Mouse (Mus musculus) ovary, postnatal 36 days (tissue): Measurements from ENCODE around the gene Guca2b.
"Not testable (repeated sequence)": the region's sequence is repeated elsewhere in the genome, so short reads cannot be mapped to it uniquely, and the experiment has no call there.

Source experiments
- DNase-seq: peaks from one replicate; pipeline ENCODE4 v3.0.0; 2022; ENCODE audit warnings: low spot score, mixed read lengths

Gene Guca2b

DNA sequence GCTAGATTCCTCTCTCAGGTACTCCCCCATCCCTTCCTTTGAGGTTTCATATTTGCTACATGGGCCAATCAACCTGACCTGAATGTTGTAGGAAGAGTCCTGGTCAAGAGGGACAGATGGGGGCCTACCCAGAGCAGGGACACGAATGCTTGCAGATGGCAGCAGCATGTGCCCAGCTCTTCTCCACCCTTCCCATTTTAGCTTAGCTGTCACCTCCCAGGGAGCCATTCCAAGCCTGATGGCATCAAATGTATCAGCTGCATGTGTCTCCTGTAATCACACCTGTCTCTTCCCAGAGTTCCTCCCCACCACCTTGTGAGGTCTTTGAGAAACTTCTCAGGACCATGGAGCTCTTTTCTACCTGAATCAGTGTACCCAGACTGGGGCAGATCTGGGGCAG lies 1.7 kb downstream of the Guca2b start:
- no peak for DNase-seq

DNA sequence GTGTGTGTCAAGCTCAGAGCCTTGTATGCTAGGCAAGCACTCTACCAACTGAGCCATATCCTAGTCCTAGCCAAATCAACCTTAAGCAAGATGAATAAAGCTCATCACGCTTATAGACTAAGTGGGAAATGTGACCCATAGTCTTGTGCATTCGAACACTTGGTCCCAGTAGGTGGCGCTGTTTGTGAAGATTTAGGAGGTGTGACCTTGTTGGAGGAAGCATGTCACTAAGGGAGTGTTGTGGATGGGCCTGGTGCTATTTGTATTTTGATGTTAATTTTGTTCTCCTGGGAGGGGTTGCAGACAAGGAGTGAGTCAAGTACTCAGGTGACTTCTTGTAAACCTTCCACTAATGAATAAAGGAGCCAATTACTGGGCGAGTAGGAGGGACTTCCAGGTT lies 16.1 kb downstream of the Guca2b start:
- DNase-seq: no peak

DNA sequence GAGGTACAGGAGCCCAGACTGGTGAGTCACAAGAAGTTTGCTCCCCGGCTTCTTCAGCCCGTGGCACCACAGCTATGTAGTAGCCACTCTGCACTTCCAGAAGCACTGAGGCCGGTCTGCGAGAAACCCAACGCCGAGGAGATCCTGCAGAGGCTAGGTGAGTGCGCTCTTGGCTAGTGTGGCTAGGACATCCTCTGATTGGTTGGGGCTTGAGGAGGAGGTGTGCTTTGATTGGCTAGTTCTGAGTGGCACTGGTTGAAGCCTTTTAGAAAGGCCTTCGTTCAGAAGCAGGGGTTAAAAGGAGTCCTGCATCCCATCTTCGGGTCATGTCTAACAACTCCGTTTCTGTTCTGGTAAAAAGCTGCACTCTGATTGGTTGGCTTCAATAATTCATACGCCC lies 20.1 kb downstream of the Guca2b start:
- DNase-seq: no peak

DNA sequence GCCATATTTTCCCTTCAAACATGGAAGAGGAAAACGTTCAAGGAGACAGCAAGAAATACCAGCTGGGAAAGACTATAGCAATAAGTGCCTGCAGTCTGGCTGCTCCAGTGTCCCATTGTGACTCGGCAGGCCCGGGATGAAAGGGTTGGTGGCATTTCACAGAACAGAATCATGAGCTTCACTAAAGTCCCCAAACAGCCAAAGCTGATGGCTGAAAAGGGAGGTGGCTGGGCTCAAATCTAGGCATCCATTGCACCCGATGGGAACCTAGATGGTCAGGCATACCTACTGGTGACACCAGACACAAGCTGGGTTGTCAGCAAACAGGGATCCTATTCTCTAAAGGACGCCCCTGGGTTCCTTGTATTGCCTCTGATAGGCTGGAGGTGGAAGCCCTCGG lies 20.8 kb downstream of the Guca2b start:
- DNase-seq: no peak

DNA sequence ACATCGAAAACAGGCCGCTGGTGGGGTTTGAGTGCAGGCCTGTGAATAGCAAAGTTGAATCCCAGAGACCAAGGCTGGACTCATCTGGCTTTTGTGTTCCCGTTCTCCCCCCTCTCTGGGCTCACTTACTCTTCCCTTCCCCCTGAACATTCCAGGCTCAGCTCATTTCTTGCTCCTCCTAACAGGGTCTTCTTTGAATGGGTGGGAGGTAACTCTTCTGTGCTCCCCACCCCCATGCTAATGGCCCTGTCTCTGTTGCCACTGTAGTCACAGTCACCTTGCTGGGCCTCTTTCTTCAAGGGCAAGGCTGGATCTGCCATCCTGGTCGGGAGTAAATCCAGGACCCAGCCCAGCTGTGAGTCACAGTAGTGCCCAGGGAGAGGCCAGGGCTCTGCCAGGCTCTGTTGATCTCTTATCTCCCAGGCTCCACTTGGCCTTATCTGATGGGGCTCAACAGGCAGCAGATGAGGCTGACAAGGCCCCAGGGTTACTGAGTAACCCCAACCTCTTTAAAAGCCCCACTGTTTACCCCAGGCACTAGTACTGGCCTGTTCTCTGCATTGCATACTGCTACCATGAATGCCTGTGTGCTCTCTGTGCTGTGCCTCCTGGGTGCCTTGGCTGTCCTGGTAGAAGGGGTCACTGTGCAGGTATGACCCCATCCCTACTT lies 21.4 kb downstream of the Guca2b start, which contains the start of gene Guca2a:
Guca2a (plus strand) TSS at position 529 of the 670 bp plus-strand sequence.
- no peak for DNase-seq

DNA sequence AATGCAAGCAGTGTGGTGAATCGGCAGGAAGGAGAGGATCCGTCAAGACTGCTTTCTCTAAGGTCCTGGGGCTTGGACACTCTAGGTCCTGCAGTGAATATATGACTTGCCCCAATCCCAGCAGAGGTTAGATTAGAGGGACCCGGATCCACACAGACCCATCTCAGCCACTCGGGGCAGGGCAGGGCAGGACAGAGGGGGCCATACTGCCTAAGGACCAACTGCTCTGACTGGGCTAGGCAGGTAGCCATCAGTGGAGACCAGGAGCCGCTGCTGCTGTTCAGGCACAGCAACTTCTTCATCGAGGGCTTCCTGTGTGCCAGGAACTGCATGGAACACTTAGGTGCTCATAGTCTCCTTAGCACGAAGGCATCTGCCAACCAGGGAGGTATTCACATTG lies 22.0 kb downstream of the Guca2b start:
- no peak for DNase-seq

DNA sequence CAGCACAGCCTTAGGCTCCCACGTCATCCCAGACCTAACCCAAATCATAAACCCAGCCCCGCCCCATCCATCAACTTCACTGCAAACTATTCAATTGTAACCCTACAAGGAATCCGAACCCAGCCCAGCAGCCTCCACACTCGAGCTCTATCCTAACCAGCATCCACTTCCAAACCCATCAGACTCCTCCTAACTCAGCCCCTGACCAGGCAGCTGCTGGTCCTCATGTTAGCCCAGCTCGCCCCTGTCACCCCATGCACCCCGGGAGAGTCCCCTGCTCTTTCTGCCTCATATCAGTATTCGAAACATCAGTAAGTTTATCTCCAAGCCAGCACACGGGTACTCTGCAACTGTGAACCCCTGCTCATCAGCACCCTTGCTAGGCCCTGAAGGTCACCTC lies 23.1 kb downstream of the Guca2b start:
- no peak for DNase-seq

DNA sequence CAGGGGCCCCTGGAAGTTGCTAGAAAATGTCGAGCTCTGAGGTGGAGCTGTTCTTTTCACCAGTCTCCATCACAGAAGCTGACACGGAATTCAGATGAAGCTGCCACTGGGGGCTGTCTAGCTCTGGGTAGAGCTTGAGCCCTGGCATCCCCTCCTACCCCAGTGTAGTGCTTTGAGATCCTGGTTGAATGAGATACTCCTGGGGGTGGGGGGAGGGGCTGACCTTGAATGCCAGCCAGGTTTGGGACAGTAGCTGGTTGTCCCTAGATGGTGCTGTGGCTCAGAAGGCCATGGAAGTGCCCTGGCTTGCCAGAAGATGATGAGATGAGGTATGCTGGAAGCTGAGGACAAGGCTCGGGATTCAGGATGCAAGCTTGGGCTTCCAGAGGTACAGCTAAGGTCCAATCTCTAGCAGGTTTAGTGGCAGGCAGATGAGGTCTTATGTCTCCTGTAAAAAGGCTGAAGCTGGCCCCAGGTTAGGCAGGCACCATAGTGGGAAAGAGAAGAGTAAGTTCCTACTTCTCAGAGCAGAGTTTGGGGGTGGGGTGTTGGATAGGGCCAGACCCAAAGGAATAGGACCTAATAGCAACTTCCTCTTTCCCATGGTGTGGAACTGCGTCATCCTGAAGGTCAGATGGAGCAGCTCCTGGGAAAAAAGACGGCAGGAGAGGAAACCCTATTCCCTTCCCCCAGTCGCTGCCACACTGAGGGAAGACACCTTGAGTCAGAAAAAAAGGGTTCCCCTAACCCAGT lies 23.7 kb downstream of the Guca2b start:
- DNase-seq: no peak

DNA sequence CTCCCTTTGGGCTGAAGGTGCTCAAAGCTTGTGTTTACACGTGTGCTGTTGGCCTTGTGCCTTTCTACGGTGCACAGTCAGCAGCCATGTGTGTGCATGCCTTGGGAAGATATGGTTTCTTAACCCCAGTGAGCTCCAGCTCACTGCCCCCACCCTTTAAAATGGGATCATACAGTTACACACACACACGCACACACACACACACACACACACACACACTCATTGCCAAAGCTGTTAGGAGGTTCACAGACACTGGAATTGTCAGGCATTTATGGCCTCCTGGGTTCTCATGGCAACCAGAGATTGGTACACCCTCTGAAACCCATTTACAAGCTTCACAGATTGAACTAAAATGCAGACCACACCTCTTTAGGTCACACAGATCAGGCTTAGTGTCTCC lies 24.8 kb downstream of the Guca2b start:
- no peak for DNase-seq

DNA sequence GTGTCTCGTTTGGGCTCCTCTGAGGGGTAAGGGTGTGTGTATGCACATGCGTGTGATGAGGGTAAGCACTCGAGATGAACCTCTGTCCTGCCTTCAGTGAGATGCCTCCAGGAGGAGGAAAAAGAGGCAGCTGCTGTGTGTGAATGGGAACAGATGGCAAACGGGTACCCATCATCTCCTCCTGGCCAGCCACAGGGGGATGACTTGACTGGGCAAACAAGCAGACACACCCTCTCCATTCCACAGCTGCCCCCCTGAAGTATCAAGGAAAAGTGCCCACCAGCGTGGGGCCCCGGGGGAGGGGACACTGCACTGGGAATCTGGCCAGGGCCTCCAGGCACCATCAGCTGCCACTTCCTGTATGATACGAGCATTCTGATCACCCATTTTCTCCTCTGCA lies 25.4 kb downstream of the Guca2b start:
- no peak for DNase-seq

DNA sequence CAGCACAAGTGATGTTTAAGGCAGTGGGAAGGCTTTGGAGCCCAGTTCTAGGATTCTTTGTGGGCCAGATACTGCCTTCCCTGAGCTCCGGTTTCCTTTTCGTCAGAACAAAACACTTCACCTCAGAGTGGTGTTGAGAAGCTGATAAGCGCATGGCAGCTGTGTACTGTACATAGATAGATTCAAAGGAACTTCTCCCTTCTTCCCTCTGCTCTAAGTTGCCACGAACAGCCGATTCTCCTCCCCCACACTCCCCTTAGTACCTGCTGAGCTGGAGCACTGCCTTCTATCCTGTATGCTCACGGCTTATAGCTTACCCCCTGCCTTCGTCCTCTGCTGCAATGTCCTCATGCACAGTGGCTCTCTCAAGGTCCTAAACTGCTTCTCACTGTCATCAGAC lies 26.0 kb downstream of the Guca2b start:
- no peak for DNase-seq

DNA sequence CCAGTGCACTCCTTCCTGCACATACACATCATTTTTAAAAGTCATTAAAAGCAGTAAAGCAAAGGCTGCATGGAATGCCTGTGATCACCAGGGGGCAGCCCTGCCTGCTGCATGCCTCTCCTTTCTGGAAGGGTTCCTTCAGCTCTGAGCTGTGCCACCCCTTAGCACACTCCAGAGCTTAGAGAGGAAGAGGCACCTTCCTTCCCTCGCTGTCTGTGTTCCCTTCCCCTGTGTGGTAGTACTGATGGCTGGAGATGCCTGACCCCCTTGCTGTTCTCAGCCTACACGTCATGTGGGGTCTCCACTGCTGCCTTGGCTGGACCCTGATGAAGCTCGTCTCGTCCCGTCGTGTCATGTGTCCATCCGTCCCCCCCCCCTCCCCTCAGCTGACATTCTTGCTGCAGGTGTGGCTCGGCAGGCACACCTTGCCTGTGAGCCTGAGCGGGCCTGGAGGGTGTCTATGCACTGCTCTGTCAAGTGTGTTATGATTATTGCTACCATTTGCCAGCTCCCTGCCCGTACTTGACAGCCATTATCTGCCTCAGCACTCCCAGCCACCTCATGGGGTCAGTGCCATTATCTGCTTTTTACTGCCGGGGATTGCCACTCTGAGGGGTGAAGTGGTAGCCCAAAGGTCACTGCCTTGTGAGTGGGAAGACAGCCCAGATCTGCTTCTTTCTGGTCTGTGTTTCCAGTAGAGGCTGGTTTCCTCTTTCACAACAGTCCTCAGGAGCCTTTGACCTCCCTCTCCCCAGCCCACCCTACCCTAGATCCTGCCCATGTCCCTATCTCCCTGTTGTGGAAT lies 27.4 kb downstream of the Guca2b start:
- peak; percentile 45 for DNase-seq

DNA sequence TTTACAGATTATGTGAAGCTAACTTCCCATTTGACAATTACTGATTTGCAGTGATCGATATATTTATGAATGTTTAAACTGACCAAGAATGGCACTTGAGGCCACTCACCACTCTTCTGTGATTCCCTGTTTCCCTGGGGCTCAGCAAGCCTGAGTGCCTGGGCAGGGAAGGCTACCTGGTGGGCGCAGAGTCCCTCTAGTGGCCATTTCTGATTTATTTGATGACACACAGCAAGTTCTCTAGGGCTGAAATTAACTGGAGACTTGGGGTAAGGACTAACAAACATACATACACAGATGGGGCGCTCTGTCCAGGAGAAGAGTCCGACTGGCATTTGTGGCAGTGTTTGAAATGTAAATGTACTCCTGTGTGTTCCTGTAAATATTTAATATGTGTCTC lies 30.4 kb downstream of the Guca2b start:
- DNase-seq: not testable (repeated sequence)

DNA sequence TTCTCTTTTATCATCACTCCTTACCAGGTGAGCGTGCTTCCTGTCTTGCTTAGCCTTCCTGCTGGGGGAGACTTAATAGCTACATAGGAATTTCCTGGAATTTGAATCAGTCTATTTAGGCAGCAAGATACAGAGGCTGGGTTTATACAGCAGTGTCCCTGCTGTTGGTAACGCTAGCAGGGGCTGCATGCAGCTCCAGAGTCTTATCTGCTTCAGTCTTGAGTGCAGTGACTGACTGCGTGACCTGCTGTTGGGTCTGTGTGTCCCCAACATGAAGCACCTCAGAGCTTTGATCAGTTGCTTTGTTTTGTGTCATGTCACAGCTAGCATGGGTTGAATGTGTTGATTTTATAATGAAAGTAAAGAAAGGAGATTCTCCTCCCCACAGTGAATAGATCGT lies 31.4 kb downstream of the Guca2b start:
- no peak for DNase-seq

DNA sequence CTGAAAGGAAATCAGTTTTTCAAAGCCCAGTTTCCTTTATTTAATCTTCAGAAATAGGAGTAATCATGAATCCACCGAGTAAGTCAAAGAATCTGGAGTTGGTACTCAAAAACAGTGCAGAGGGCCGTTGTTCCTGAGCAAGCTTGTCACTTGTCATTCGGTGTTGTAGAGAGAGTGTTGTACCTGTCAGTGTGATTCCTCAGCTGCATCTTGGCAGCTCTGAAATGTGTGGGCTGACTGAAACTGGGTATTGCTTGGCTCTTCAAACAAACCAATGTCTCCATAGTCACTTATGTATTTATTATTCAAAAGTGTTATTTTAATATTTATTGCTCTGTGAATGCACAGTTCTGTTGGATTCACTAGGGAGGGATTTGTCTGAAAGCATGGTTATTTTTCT lies 31.9 kb downstream of the Guca2b start:
- no peak for DNase-seq

DNA sequence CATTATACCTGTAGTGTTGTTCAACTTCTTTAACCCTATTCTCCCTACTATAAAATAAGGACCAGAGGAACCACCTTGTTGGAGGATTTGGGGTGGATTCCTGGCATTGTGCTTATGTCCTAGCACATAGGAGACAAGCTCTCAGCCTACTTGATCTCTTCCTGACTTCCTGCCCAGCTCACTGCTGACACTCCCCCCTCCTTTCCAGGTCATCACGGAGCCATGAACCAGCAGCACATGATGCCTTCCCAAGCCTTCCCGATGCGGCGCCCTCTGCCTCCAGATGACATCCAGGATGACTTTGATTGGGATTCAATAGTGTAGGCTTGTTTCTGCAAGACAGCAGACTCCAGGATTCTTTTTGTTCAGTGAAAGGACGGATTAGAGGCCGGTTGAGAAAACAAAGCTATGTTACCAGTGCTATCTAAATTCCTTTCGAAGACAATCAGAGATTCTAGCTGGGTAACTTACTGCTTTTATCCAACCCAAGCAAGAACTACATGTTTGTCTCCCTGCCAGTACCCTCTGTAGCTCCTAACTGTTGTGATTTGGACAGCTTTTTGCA lies 32.6 kb downstream of the Guca2b start:
- DNase-seq: no peak

DNA sequence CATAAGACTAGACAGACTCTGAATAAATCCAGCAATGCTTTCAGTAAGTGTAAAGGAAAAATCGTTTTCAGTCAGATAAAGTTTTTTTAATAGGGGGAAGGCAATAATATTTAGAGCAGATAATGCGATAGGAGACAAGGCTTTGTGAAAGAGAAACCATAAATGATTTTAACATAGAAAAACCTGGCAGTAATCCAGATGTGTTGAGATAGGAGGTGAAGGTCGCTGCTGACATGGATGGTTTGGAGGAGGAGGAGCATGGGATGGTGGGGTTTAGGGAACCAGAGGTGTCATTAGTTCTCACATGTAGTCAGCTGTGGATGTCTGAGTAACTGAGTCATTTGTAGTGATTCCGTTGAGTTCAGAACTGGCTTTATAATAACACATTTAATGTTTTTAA lies 44.0 kb downstream of the Guca2b start:
- no peak for DNase-seq

DNA sequence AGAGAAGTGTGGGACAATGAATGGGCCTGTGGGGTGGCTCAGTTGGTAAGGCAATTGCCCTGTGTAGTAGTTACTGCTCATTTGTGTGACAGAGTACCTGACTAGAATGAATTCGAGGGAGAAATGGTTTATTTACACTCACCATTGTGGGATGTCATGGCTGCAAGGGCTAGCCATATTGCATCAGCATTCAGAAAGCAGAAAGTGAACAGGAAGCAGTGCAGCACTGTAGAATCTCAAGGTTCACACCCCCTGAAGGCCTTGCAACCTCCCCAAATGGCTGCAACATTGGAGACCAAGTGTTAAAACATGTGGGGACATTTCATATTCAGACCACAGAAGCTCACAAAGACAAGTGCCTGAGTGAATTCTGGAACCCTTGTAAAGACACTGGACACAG lies 44.7 kb downstream of the Guca2b start:
- no peak for DNase-seq

DNA sequence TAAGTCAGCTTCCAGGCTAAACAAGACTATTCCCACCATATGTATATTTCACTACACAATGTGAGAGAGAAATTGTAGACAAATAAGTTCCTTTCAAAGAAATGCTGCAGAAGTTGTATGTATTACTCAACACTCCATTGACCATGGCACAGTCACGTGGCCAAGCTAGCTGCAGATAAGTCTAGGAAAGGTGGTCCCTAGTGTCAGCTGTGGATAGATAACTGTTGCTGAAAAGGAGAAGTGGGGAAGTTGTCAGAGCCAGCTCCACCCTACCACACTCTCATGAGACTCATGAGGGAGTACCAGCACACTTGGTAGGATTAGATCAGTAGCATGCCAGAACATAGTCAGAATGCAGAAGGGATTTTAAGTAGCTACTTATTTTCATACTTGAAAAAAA lies 49.3 kb downstream of the Guca2b start:
- DNase-seq: no peak
